Mouse (Mus musculus): Measurements from ENCODE around the gene Lpp.

Lpp gene

DNA sequence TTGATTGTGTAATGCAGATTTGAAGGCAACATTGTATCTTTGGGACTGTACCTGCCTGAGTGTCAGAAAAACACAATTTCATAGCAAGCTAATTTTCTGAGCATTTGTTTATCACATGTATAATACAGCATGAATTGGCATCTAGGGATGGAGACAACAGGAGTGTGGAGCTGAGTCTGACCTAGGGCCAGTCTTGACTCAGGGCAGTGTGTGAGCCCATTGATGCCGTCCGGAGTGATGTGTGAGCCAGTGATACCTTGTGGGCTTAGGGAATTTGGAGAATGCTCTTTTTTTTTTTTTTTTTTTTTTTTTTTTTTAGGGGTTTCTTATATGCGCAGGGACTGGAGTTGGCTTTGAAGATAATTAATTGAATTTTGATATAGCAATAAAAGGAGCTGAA lies 174.3 kb downstream of the Lpp start:
- no peak for DNase-seq

- DNase-seq: no peak
Measured at GRCm38 (mm10) chr16:24568061-24568460, 174.8 kb downstream of the Lpp start.

- DNase-seq: no peak
Measured at GRCm38 (mm10) chr16:24569681-24570080, 176.4 kb downstream of the Lpp start.

DNA sequence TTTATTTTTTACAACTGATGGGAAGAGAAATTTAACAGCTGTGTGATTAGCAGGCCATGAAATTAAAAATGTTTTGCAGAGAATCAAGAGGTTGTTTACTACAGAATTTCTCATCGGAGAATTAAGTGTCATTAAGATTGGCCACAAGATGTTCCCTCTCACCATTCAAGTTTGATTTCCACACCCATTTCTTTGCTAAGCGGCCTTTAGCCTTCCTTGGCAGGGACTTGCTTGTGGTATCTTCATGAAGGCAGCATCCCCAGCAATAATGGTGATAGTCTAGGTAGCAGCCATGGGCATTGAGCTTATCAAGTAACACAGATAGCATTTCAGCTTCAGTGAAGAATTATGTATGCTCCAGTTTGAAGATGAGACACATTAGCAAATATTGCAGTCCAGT lies 183.7 kb downstream of the Lpp start:
- no peak for DNase-seq

- DNase-seq: no peak
Measured at GRCm38 (mm10) chr16:24577798-24578197, 184.5 kb downstream of the Lpp start.

GRCm38 (mm10) chr16:24582847-24583246 lies 189.5 kb downstream of the Lpp start:
- DNase-seq: no peak

DNA sequence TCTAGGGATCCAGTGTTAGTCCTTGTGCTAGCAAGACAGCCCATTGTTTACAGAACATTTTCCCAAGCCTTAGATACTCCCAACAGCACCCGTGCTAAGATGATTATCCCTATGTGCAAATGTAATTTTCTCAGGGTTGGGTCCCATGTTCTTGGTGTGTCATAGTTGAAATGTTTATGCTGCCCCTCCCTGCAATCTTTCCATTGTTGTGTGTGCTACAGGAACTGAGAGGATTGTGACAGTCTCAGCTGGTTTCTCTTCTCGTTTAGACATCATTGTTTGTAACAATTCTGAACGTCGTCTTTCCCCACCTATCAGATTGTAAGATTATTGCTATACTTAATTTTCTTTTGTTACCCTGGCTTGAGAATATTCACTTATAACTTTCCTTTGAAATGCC lies 200.2 kb downstream of the Lpp start:
- DNase-seq: no peak

DNA sequence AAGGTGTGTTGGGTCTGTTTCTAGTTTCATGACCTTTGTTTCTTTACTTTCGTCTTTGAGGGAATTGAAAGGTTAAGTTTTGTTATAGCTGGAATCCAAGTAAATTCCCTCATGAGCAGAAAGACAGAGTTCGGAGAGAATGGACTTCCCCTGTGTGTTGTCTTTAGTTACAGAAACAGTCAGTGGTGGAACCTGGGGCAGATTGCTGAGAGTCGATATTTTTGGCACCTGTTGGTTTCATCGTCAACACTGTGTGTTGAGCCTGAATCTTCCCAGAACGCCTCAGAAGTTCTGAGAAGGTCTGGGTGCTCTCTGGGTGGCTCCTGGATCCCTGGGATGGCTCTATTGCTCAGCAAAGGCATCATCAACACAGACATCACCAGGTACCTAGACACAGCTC lies 201.2 kb downstream of the Lpp start:
- DNase-seq: no peak

- no peak for DNase-seq
Measured at GRCm38 (mm10) chr16:24595493-24595892, 202.2 kb downstream of the Lpp start.

DNA sequence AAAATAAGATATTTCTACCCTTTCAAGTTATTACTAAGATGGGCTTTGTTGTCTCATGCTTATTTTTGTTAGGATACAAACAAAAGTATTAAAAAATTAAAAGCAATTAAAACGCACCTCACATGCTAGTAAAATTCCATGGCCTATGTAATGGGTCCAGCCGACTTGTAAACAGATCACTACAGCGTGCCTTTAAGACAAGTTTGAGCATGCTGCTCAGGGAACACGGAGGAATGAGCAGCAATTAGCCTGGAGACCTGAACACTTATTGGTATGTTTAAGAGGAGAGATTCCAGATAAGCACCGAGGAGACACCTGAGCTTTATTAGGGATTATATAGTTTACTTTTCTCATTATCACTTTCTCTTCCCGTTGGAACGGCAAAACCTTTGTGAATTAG lies 205.3 kb downstream of the Lpp start:
- DNase-seq: no peak

DNA sequence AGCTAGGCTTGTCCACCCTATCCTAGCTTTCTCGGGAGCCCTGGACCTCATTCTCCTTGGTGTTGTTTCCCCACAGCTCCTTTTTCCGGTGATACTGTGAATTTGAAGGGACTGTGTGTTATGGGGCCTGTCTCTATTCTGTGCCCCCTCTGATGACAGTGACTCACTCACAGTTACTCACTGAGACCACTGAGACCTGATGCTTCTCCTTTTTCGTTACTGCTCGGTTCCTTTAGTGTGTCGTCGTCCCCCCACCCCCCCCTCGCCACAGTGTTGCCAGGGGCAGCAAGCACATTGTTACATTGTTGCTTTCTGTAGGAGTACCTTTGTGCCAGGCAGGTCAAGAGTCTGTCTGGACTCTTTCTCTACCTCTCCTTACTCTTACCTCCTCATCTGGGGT lies 206.5 kb downstream of the Lpp start:
- DNase-seq: no peak

DNA sequence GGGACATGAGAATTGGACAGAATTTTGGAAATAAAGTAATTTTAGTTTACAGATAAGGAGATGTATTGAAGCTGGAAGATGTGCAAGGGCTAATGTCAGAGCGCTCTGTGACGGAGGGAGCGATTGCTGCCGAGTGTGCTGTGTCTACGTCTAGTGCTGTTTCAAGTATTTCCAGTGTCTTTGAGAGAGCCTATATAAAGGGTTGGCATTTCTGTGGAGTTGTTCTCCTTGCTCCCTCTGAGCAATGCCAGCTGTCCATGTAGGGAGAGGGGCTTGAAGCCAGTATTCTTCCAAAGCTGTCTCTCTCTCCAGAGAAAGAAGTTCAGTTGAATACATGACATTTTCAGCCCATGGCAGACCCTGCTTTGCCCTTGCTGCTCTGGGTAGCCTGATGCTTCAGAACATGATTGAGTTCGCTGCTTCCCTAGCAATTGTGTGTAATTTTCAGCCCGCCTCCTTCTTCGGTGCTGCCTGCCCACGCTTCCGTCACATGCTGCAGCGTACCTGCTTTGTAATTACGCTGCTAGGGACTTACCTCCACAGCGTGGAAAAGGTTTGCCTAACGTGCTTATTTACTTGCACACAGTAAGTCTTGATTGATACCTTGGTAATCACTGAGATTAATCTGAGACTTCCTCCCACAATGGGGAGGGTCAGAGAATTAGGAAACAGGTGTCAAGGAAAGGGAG lies 207.1 kb downstream of the Lpp start:
- DNase-seq: no peak

- DNase-seq: no peak
Measured at GRCm38 (mm10) chr16:24603342-24603741, 210.0 kb downstream of the Lpp start.

GRCm38 (mm10) chr16:24607896-24608457 lies 214.7 kb downstream of the Lpp start:
- DNase-seq: no peak

GRCm38 (mm10) chr16:24619458-24619857 lies 226.2 kb downstream of the Lpp start:
- DNase-seq: no peak

GRCm38 (mm10) chr16:24620021-24620420 lies 226.7 kb downstream of the Lpp start:
- DNase-seq: no peak

DNA sequence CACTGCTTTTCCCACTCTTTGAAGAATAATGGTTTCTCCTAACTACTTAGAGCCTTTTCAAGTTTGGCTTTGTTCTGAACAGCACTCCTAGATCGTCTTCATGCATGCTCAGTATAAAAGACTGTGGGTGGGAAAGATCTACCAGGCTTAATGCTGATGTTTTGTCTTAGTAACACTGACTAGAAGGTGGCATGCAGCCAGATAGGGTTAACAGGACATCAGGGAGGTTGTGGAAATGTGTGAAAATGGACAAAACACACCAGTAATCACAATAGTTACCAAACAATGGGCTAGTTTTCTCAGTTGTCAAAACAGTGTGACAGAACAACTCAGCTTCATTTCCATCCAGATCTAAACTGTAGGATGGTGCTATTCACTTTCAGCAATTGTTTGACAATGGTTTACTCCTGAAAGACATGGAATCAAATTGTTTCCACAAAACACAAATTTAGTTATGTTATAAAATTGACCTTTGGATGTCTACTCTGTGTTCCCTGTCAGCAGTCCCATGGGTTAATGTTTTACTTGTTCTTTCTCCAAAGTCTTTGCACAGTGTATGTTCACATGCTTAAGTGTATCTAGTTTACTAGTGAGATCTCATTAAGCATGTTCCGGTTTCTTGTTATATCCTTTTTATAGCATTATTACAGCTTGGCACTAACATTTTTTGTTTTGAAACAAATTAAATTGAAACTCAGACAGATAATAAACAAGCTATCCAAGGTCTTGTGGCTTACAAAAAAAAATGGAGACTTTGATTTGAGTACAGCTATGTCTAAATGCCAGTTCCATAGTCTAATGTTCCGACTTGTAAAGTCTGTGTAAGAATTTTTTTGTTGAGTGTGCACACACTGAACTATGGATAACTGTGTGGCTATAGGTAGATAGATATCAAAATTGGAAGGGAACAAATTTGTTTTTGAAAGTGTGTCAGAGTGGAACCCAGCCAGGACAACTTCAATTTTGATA lies 229.2 kb downstream of the Lpp start:
- DNase-seq: no peak

DNA sequence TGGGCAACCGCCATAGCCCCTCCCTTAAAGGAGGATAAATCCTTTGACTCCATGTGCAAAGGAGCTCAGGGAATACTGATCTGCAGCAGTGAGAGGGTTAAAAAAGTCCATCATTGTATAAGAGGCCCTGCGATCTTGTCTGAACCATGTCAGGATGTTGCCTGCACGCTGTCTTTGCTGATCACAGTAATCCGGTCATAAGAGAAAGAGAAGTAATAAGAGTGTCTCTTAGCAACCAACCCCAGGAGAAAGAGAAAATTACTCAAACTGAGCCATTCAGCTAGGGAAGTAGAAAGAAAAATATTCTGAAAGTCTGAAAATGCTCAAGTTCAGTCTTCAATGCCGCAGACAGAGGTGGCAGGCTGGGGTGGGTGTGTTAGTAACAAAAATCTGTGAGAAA lies 231.0 kb downstream of the Lpp start:
- no peak for DNase-seq

- DNase-seq: no peak
Measured at GRCm38 (mm10) chr16:24625576-24625975, 232.3 kb downstream of the Lpp start.

DNA sequence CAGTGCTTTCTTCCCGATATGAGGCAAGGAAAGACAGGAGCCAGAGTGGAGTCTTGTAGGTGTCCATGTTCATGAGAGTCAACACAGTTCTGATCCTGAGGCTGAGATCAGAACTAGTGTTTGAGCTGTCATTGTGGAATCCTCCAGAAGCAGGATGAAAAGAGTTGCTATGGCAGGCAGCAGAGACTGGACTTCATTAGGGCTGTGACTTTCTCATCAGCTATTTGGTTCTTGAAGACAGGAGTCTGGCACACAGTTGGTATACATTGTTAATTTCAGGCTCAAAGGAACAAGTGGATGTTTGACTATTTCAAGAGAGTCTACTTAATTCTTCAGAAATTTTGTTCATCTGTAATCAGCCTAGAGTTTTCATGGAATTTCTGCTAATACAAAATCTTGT lies 235.5 kb downstream of the Lpp start:
- no peak for DNase-seq

- no peak for DNase-seq
Measured at GRCm38 (mm10) chr16:24629218-24630172, 236.2 kb downstream of the Lpp start.

- no peak for DNase-seq
Measured at GRCm38 (mm10) chr16:24635381-24635919, 242.1 kb downstream of the Lpp start.
